Mouse (Mus musculus): Measurements from ENCODE around the gene Olfr145. TPM values are rescaled to one million over a fixed set of nuclear protein-coding genes. Genes with fewer than 3 reads are reported as not detected.

Gene Olfr145
- polyA plus RNA-seq (2014; fragmentation: Illumina TruSeq; extraction: RNeasy Lipid Tissue Mini Kit (QIAGEN cat#74804); ENCODE audit: low read depth, low replicate concordance), result not detected

DNA sequence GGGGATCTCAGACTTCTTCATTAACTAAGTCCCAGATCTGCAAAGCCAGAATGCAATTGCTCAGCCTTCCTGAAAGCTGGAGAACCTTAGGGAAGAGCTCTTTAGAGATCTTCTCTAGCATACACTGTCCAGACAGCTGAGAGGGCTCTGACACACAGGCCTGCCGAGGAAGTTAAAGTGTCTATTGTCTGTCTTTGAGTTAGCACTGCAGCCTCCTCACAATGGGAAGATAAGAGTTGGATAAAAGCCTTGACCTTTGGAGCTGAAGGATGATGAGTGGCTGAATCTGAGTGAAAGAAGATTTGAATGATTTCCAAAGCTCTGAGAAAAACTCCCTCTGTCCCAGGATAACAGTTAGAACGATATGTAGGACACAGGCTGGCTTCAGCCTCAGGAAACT is at the start of gene Olfr145:
Gene Olfr145 (plus strand): TSS at position 64 of the 400 bp plus-strand sequence.

DNA sequence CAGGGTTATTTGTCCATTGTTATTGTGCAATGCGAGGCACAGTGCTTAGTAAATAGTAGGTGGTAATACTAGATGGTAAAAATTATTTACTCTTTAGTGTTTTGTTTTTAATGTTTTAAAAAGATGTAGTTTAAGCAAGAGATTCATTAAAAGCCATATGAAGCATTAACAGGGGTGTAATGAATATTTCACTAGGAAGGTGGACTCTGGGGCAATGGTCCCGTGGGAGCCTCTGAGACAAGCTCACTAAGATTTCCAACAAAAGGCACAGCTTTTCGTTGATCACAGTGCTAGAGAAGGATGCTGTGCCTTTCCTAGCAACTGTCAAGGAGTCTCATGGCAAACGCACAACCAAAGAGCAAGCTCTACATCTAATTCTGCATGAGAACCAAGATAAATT is 42.6 kb upstream of the Olfr145 start, which contains the start of gene Olfr877:
Gene Olfr877 (plus strand): TSS at position 301 of the 400 bp plus-strand sequence.

DNA sequence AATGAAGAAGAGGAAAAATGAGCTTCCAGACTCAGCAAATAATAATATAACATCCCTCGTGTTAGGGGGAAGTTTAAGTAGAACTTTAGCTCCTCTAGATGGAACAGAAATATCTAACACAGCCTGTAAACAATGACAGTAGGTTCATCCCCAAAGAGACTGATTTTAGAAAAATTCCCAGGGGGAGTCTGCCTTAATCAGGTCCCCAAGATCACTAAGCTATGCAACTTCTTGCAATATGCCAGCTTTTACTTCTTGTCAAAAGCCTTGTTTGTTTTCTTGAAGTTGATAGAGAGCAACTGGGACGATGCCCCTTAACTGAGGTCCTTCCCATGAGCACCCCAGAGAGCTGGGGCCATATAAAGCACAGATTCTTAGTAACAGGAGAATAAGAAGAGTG is 21.0 kb downstream of the Olfr145 start, which contains the start of gene Olfr878:
Gene Olfr878 (plus strand): TSS at position 301 of the 400 bp plus-strand sequence.

Other genes starting within 250 kb of the Olfr145 start
- gene Tbrg1, start 239.4 kb upstream of the Olfr145 start, polyA plus RNA-seq (2014; fragmentation: Illumina TruSeq; extraction: RNeasy Lipid Tissue Mini Kit (QIAGEN cat#74804); ENCODE audit: low read depth, low replicate concordance), result 23.7 TPM
- gene Panx3, start 227.5 kb upstream of the Olfr145 start, polyA plus RNA-seq (2014; fragmentation: Illumina TruSeq; extraction: RNeasy Lipid Tissue Mini Kit (QIAGEN cat#74804); ENCODE audit: low read depth, low replicate concordance), result 0.35 TPM
- gene Olfr160, start 180.5 kb upstream of the Olfr145 start, polyA plus RNA-seq (2014; fragmentation: Illumina TruSeq; extraction: RNeasy Lipid Tissue Mini Kit (QIAGEN cat#74804); ENCODE audit: low read depth, low replicate concordance), result not detected
- not detected for gene Olfr874, start 151.6 kb upstream of the Olfr145 start, polyA plus RNA-seq (2014; fragmentation: Illumina TruSeq; extraction: RNeasy Lipid Tissue Mini Kit (QIAGEN cat#74804); ENCODE audit: low read depth, low replicate concordance)
- not detected for gene Olfr875, start 124.9 kb upstream of the Olfr145 start, polyA plus RNA-seq (2014; fragmentation: Illumina TruSeq; extraction: RNeasy Lipid Tissue Mini Kit (QIAGEN cat#74804); ENCODE audit: low read depth, low replicate concordance)
- gene Olfr876, start 93.7 kb upstream of the Olfr145 start, polyA plus RNA-seq (2014; fragmentation: Illumina TruSeq; extraction: RNeasy Lipid Tissue Mini Kit (QIAGEN cat#74804); ENCODE audit: low read depth, low replicate concordance), result not detected
- 0.87 TPM for gene Olfr877, start 42.5 kb upstream of the Olfr145 start, polyA plus RNA-seq (2014; fragmentation: Illumina TruSeq; extraction: RNeasy Lipid Tissue Mini Kit (QIAGEN cat#74804); ENCODE audit: low read depth, low replicate concordance)
- gene Olfr878, start 21.1 kb downstream of the Olfr145 start, polyA plus RNA-seq (2014; fragmentation: Illumina TruSeq; extraction: RNeasy Lipid Tissue Mini Kit (QIAGEN cat#74804); ENCODE audit: low read depth, low replicate concordance), result not detected
- not detected for gene Olfr881, start 95.1 kb downstream of the Olfr145 start, polyA plus RNA-seq (2014; fragmentation: Illumina TruSeq; extraction: RNeasy Lipid Tissue Mini Kit (QIAGEN cat#74804); ENCODE audit: low read depth, low replicate concordance)
- gene Olfr883, start 129.1 kb downstream of the Olfr145 start, polyA plus RNA-seq (2014; fragmentation: Illumina TruSeq; extraction: RNeasy Lipid Tissue Mini Kit (QIAGEN cat#74804); ENCODE audit: low read depth, low replicate concordance), result not detected
- not detected for gene Olfr884, start 149.8 kb downstream of the Olfr145 start, polyA plus RNA-seq (2014; fragmentation: Illumina TruSeq; extraction: RNeasy Lipid Tissue Mini Kit (QIAGEN cat#74804); ENCODE audit: low read depth, low replicate concordance)
- not detected for gene Olfr885, start 164.6 kb downstream of the Olfr145 start, polyA plus RNA-seq (2014; fragmentation: Illumina TruSeq; extraction: RNeasy Lipid Tissue Mini Kit (QIAGEN cat#74804); ENCODE audit: low read depth, low replicate concordance)
- not detected for gene Olfr887, start 187.3 kb downstream of the Olfr145 start, polyA plus RNA-seq (2014; fragmentation: Illumina TruSeq; extraction: RNeasy Lipid Tissue Mini Kit (QIAGEN cat#74804); ENCODE audit: low read depth, low replicate concordance)
- gene Olfr888, start 211.4 kb downstream of the Olfr145 start, polyA plus RNA-seq (2014; fragmentation: Illumina TruSeq; extraction: RNeasy Lipid Tissue Mini Kit (QIAGEN cat#74804); ENCODE audit: low read depth, low replicate concordance), result not detected
- not detected for gene Olfr889, start 218.5 kb downstream of the Olfr145 start, polyA plus RNA-seq (2014; fragmentation: Illumina TruSeq; extraction: RNeasy Lipid Tissue Mini Kit (QIAGEN cat#74804); ENCODE audit: low read depth, low replicate concordance)
- gene Olfr890, start 245.8 kb downstream of the Olfr145 start, polyA plus RNA-seq (2014; fragmentation: Illumina TruSeq; extraction: RNeasy Lipid Tissue Mini Kit (QIAGEN cat#74804); ENCODE audit: low read depth, low replicate concordance), result not detected